ENCODE assay signal across 22 mouse cellular contexts in genomic region chr10:64223023-64223422, GRCm38 (mm10).
A peak's percentile ranks its signal among the peaks of the same experiment; 100 is the strongest.
DNase-seq lines count a peak whose midpoint lies in the region; ATAC-seq and TF ChIP-seq lines count a peak whose summit lies in the region.
"Had no signal": no experiment of that assay in that cellular context is flagged by ENCODE, and none has a peak within 500 bp of the region (broad histone marks: within the 10 kb centered on the region; RNA-seq: fewer than 3 reads in every experiment).

No protein-coding gene starts in this region.

- ATAC-seq in heart, embryonic 13.5 days (ENCODE audit: extremely low read depth, insufficient number of reproducible peaks, low FRiP score, low TSS enrichment) = no peak
- ATAC-seq in heart, postnatal 0 days (ENCODE audit: insufficient read depth, low read depth) = no peak
- no peak for ATAC-seq in heart, embryonic 12.5 days (ENCODE audit: insufficient number of reproducible peaks, low FRiP score)
- no peak for ATAC-seq in lung, postnatal 0 days
- ATAC-seq: forebrain, embryonic 14.5 days; intestine, embryonic 15.5 days had no signal

- H3K9me3 ChIP-seq in heart, embryonic 13.5 days = no peaks in the 10 kb centered on the region
- no peaks in the 10 kb centered on the region for H3K9me3 ChIP-seq in heart, postnatal 0 days (replicated peaks; ENCODE audit: control insufficient read depth, low read length)
- H3K9me3 ChIP-seq in heart, embryonic 12.5 days (replicated peaks) = no peaks in the 10 kb centered on the region
- H3K9me3 ChIP-seq in lung, postnatal 0 days (ENCODE audit: low read length) = no peaks in the 10 kb centered on the region
- H3K9me3 ChIP-seq: embryonic facial prominence, embryonic 15.5 days; forebrain, embryonic 10.5 days; hindbrain, embryonic 10.5 days; intestine, embryonic 15.5 days had no signal

- peaks cover 19% of the 10 kb centered on the region for H3K4me1 ChIP-seq in heart, embryonic 13.5 days
- H3K4me1 ChIP-seq in heart, postnatal 0 days (ENCODE audit: control insufficient read depth, insufficient read depth) = peaks cover 12% of the 10 kb centered on the region
- peaks cover 9% of the 10 kb centered on the region; the same call in 1 of the 2 replicates for H3K4me1 ChIP-seq in heart, embryonic 12.5 days (replicated peaks)
- H3K4me1 ChIP-seq in lung, postnatal 0 days (ENCODE audit: insufficient read depth, low read depth, low read length) = no peaks in the 10 kb centered on the region
- H3K4me1 ChIP-seq: embryonic facial prominence, embryonic 15.5 days; forebrain, embryonic 10.5 days; hindbrain, embryonic 10.5 days; intestine, embryonic 15.5 days had no signal

- WGBS in heart, embryonic 13.5 days = 25% methylated on average over 3 of the region's 3 CpGs
- 21% methylated on average over 3 of the region's 3 CpGs for WGBS in heart, postnatal 0 days
- WGBS in heart, embryonic 12.5 days = 26% methylated on average over 3 of the region's 3 CpGs
- WGBS in lung, postnatal 0 days = 19% methylated on average over 3 of the region's 3 CpGs

- H3K9ac ChIP-seq in heart, embryonic 13.5 days = no peak overlapping the region
- no peak overlapping the region for H3K9ac ChIP-seq in heart, postnatal 0 days (replicated peaks; ENCODE audit: low read depth, low read length)
- H3K9ac ChIP-seq in heart, embryonic 12.5 days = no peak overlapping the region
- no peak overlapping the region for H3K9ac ChIP-seq in lung, postnatal 0 days (replicated peaks; ENCODE audit: low read depth)
- H3K9ac ChIP-seq: embryonic facial prominence, embryonic 15.5 days; hindbrain, embryonic 14.5 days; intestine, embryonic 15.5 days had no signal

- H3K4me3 ChIP-seq in gastrocnemius, adult 2 months = peak overlapping the region; percentile 52
- no peak overlapping the region for H3K4me3 ChIP-seq in heart, embryonic 13.5 days
- H3K4me3 ChIP-seq in heart, postnatal 0 days (ENCODE audit: low read depth, low read length) = no peak overlapping the region
- no peak overlapping the region for H3K4me3 ChIP-seq in heart, embryonic 12.5 days
- no peak overlapping the region for H3K4me3 ChIP-seq in lung, postnatal 0 days (ENCODE audit: low read depth, low read length)
- H3K4me3 ChIP-seq: embryonic facial prominence, embryonic 15.5 days; erythroblast, embryonic 14.5 days; forebrain, embryonic 10.5 days; hindbrain, embryonic 10.5 days; intestine, embryonic 15.5 days had no signal

- peak overlapping the region; percentile 7; the same call in 1 of the 2 replicates for H3K4me2 ChIP-seq in heart, embryonic 13.5 days
- H3K4me2 ChIP-seq in heart, postnatal 0 days (ENCODE audit: low read depth, low read length) = peak overlapping the region; percentile 34; the same call in 1 of the 2 replicates
- no peak overlapping the region for H3K4me2 ChIP-seq in heart, embryonic 12.5 days
- 0 out of 2 replicates have a peak overlapping the region, but pooled peaks have one; percentile 6 for H3K4me2 ChIP-seq in lung, postnatal 0 days (replicated peaks; ENCODE audit: low read depth, low read length)
- H3K4me2 ChIP-seq: embryonic facial prominence, embryonic 15.5 days; hindbrain, embryonic 14.5 days; intestine, embryonic 15.5 days had no signal

- H3K27ac ChIP-seq in gastrocnemius, adult 2 months = peak overlapping the region; percentile 84
- H3K27ac ChIP-seq in heart, embryonic 13.5 days (replicated peaks) = peak overlapping the region; percentile 49
- peak overlapping the region; percentile 26 for H3K27ac ChIP-seq in heart, postnatal 0 days (ENCODE audit: low read depth)
- H3K27ac ChIP-seq in heart, embryonic 12.5 days (ENCODE audit: poor library complexity, severe bottlenecking) = no peak overlapping the region
- H3K27ac ChIP-seq in lung, postnatal 0 days (ENCODE audit: low read length) = no peak overlapping the region
- H3K27ac ChIP-seq: embryonic facial prominence, embryonic 15.5 days; forebrain, embryonic 10.5 days; hindbrain, embryonic 10.5 days; hindbrain, embryonic 14.5 days; intestine, embryonic 15.5 days had no signal

- intact Hi-C loops in gastrocnemius, adult 2 months (cut with DNase I) = no loop called here
- intact Hi-C loops in gastrocnemius, postnatal 36 days (cut with DNase I) = no loop called here
- intact Hi-C loops in heart, postnatal 14 days (cut with DNase I) = no loop called here

- H3K27me3 ChIP-seq in heart, embryonic 13.5 days (replicated peaks) = no peaks in the 10 kb centered on the region
- H3K27me3 ChIP-seq in heart, postnatal 0 days (ENCODE audit: control insufficient read depth, insufficient read depth, low read length) = no peaks in the 10 kb centered on the region
- H3K27me3 ChIP-seq in heart, embryonic 12.5 days (replicated peaks) = no peaks in the 10 kb centered on the region
- H3K27me3 ChIP-seq in lung, postnatal 0 days (replicated peaks; ENCODE audit: insufficient read depth, low read length) = no peaks in the 10 kb centered on the region
- H3K27me3 ChIP-seq: embryonic facial prominence, embryonic 15.5 days; intestine, embryonic 15.5 days had no signal

- no peak for TF ChIP-seq CTCF in gastrocnemius, adult 2 months (IDR thresholded peaks at IDR 0.05)
- TF ChIP-seq CTCF in heart, postnatal 0 days (IDR thresholded peaks at IDR 0.05; ENCODE audit: low read depth) = no peak
- TF ChIP-seq CTCF in lung, postnatal 0 days (IDR thresholded peaks at IDR 0.05) = no peak

- no peaks in the 10 kb centered on the region for H3K36me3 ChIP-seq in heart, embryonic 13.5 days
- no peaks in the 10 kb centered on the region for H3K36me3 ChIP-seq in heart, postnatal 0 days (replicated peaks; ENCODE audit: control insufficient read depth, insufficient read depth, low read length)
- no peaks in the 10 kb centered on the region for H3K36me3 ChIP-seq in heart, embryonic 12.5 days
- no peaks in the 10 kb centered on the region for H3K36me3 ChIP-seq in lung, postnatal 0 days (ENCODE audit: insufficient read depth, low read length)
- H3K36me3 ChIP-seq: embryonic facial prominence, embryonic 15.5 days; forebrain, embryonic 10.5 days; hindbrain, embryonic 10.5 days; intestine, embryonic 15.5 days had no signal

- DNase-seq in gastrocnemius, adult 2 months = no peak
- no peak for DNase-seq in gastrocnemius, postnatal 36 days
- DNase-seq in heart, postnatal 14 days = no peak
- DNase-seq in heart, postnatal 0 days (ENCODE audit: low spot score) = no peak
- no peak for DNase-seq in lung, postnatal 0 days (ENCODE audit: low spot score)
- no peak for DNase-seq in lung, postnatal 4 days
- DNase-seq: adrenal gland, postnatal 10 days; cerebellum, adult 11 months; cerebellum, adult 8-10 months; cerebellum, postnatal 14 days; embryo, embryonic 11 days; gastrocnemius, postnatal 14 days; kidney, adult 18-20 months had no signal

- no peak for TF ChIP-seq EP300 in heart, postnatal 0 days (IDR thresholded peaks at IDR 0.05; ENCODE audit: low read depth)
- no peak for TF ChIP-seq EP300 in lung, postnatal 0 days (IDR thresholded peaks at IDR 0.05)

Comparison
In these comparisons a context has a peak if more than half of its experiments do, and no peak if none do; other contexts are left out.
1. H3K27ac ChIP-seq: peak in gastrocnemius, adult 2 months (single experiment), heart, embryonic 13.5 days (single experiment) and heart, postnatal 0 days (single experiment); none in heart, embryonic 12.5 days (single experiment) and lung, postnatal 0 days (single experiment).